Mouse (Mus musculus): ENCODE results near the gene Pex13. TPM values are rescaled to one million over a fixed set of nuclear protein-coding genes. Genes with fewer than 3 reads are reported as not detected.

Pex13 gene
- polyA plus RNA-seq, 1 experiment, result not detected

GRCm38 (mm10) chr11:23686671-23687070 lies 20.9 kb upstream of the Pex13 start:
- Histone ChIP-seq H3K27ac (ENCODE audit: insufficient read depth, low read depth, low read length) (no peak overlapping the region), H3K4me3 (ENCODE audit: insufficient read depth, low read depth, low read length) (no peak overlapping the region), H3K4me1 (ENCODE audit: control insufficient read depth, insufficient read depth, low read length) (no peaks in the 10 kb centered on the region)
- WGBS, result 87% methylated on average over 5 of the region's 5 CpGs
- TF ChIP-seq CTCF (IDR thresholded peaks at IDR 0.05; ENCODE audit: insufficient read depth, low read depth, low read length), result no peak

GRCm38 (mm10) chr11:23682561-23682960 lies 16.8 kb upstream of the Pex13 start:
- 87% methylated on average over 5 of the region's 5 CpGs for WGBS
- no peak overlapping the region for H3K4me3 ChIP-seq (ENCODE audit: insufficient read depth, low read depth, low read length)
- H3K4me1 ChIP-seq (ENCODE audit: control insufficient read depth, insufficient read depth, low read length), result no peaks in the 10 kb centered on the region
- no peak overlapping the region for H3K27ac ChIP-seq (ENCODE audit: insufficient read depth, low read depth, low read length)
- TF ChIP-seq POLR2A (IDR thresholded peaks at IDR 0.05; ENCODE audit: insufficient read depth, low read depth, low read length) (no peak), CTCF (IDR thresholded peaks at IDR 0.05; ENCODE audit: insufficient read depth, low read depth, low read length) (no peak)

GRCm38 (mm10) chr11:23680435-23680950 lies 14.7 kb upstream of the Pex13 start:
- Histone ChIP-seq H3K27ac (ENCODE audit: insufficient read depth, low read depth, low read length) (no peak overlapping the region), H3K4me3 (ENCODE audit: insufficient read depth, low read depth, low read length) (no peak overlapping the region), H3K4me1 (ENCODE audit: control insufficient read depth, insufficient read depth, low read length) (no peaks in the 10 kb centered on the region)
- 89% methylated on average over 6 of the region's 6 CpGs for WGBS
- TF ChIP-seq POLR2A (IDR thresholded peaks at IDR 0.05; ENCODE audit: insufficient read depth, low read depth, low read length), result no peak
- TF ChIP-seq CTCF (IDR thresholded peaks at IDR 0.05; ENCODE audit: insufficient read depth, low read depth, low read length), result no peak

- Histone ChIP-seq H3K4me1 (ENCODE audit: control insufficient read depth, insufficient read depth, low read length) (no peaks in the 10 kb centered on the region), H3K27ac (ENCODE audit: insufficient read depth, low read depth, low read length) (no peak overlapping the region), H3K4me3 (ENCODE audit: insufficient read depth, low read depth, low read length) (no peak overlapping the region)
- TF ChIP-seq CTCF (IDR thresholded peaks at IDR 0.05; ENCODE audit: insufficient read depth, low read depth, low read length) (no peak), POLR2A (IDR thresholded peaks at IDR 0.05; ENCODE audit: insufficient read depth, low read depth, low read length) (no peak)
- 54% methylated on average over 3 of the region's 3 CpGs for WGBS
These were observed 13.4 kb upstream of the Pex13 start for GRCm38 (mm10) chr11:23679044-23679642.

GRCm38 (mm10) chr11:23676100-23676499 lies 10.3 kb upstream of the Pex13 start:
- TF ChIP-seq CTCF (IDR thresholded peaks at IDR 0.05; ENCODE audit: insufficient read depth, low read depth, low read length) (no peak), POLR2A (IDR thresholded peaks at IDR 0.05; ENCODE audit: insufficient read depth, low read depth, low read length) (no peak)
- no peaks in the 10 kb centered on the region for H3K4me1 ChIP-seq (ENCODE audit: control insufficient read depth, insufficient read depth, low read length)
- no peak overlapping the region for H3K4me3 ChIP-seq (ENCODE audit: insufficient read depth, low read depth, low read length)
- WGBS, result 64% methylated on average over 5 of the region's 5 CpGs
- no peak overlapping the region for H3K27ac ChIP-seq (ENCODE audit: insufficient read depth, low read depth, low read length)

GRCm38 (mm10) chr11:23672256-23672749 lies 6.5 kb upstream of the Pex13 start:
- WGBS, result 79% methylated on average over 4 of the region's 4 CpGs
- no peak for TF ChIP-seq POLR2A (IDR thresholded peaks at IDR 0.05; ENCODE audit: insufficient read depth, low read depth, low read length)
- TF ChIP-seq CTCF (IDR thresholded peaks at IDR 0.05; ENCODE audit: insufficient read depth, low read depth, low read length), result no peak
- Histone ChIP-seq H3K4me3 (ENCODE audit: insufficient read depth, low read depth, low read length) (no peak overlapping the region), H3K4me1 (ENCODE audit: control insufficient read depth, insufficient read depth, low read length) (no peaks in the 10 kb centered on the region), H3K27ac (ENCODE audit: insufficient read depth, low read depth, low read length) (no peak overlapping the region)

- Histone ChIP-seq H3K27ac (ENCODE audit: insufficient read depth, low read depth, low read length) (no peak overlapping the region), H3K4me3 (ENCODE audit: insufficient read depth, low read depth, low read length) (no peak overlapping the region), H3K4me1 (ENCODE audit: control insufficient read depth, insufficient read depth, low read length) (0 out of 2 replicates have a peak, but pooled peaks cover 2% of the 10 kb centered on the region)
- TF ChIP-seq POLR2A (IDR thresholded peaks at IDR 0.05; ENCODE audit: insufficient read depth, low read depth, low read length), result no peak
- TF ChIP-seq CTCF (IDR thresholded peaks at IDR 0.05; ENCODE audit: insufficient read depth, low read depth, low read length), result no peak
- 4% methylated on average over 3 of the region's 3 CpGs for WGBS
These were observed 1.4 kb upstream of the Pex13 start for GRCm38 (mm10) chr11:23667128-23667527.

GRCm38 (mm10) chr11:23666526-23666925 lies 767 bp upstream of the Pex13 start:
- Histone ChIP-seq H3K4me1 (ENCODE audit: control insufficient read depth, insufficient read depth, low read length) (0 out of 2 replicates have a peak, but pooled peaks cover 2% of the 10 kb centered on the region), H3K27ac (ENCODE audit: insufficient read depth, low read depth, low read length) (peak overlapping the region; percentile 93; the same call in 1 of the 2 replicates)
- 7% methylated on average over 5 of the region's 5 CpGs for WGBS

GRCm38 (mm10) chr11:23665311-23665786 lies 410 bp downstream of the Pex13 start, which contains the start of gene Pus10:
Gene Pus10 (plus strand): TSS chr11:23665674.
- H3K4me3 ChIP-seq (ENCODE audit: insufficient read depth, low read depth, low read length), result peak within 1 kb of the TSS; percentile 84
- TF ChIP-seq POLR2A (IDR thresholded peaks at IDR 0.05; ENCODE audit: insufficient read depth, low read depth, low read length) (no peak), CTCF (IDR thresholded peaks at IDR 0.05; ENCODE audit: insufficient read depth, low read depth, low read length) (no peak)
- H3K4me1 ChIP-seq (ENCODE audit: control insufficient read depth, insufficient read depth, low read length), result 0 out of 2 replicates have a peak, but pooled peaks cover 2% of the 10 kb centered on the region
- under 1% methylated on average over 40 of the region's 40 CpGs for WGBS
- peak within 1 kb of the TSS; percentile 93 for H3K27ac ChIP-seq (ENCODE audit: insufficient read depth, low read depth, low read length)

More at GRCm38 (mm10) chr11:23666526-23666925, 767 bp upstream of the Pex13 start:
- H3K4me3 ChIP-seq (ENCODE audit: insufficient read depth, low read depth, low read length), result peak overlapping the region; percentile 84
- TF ChIP-seq CTCF (IDR thresholded peaks at IDR 0.05; ENCODE audit: insufficient read depth, low read depth, low read length) (no peak), POLR2A (IDR thresholded peaks at IDR 0.05; ENCODE audit: insufficient read depth, low read depth, low read length) (no peak)

Measured in olfactory bulb, adult 2 months (tissue).